Mouse (Mus musculus) ES-Bruce4 (cell line): ENCODE measurements around the gene Endod1. TPM values are rescaled to one million over a fixed set of nuclear protein-coding genes. Genes with fewer than 3 reads are reported as not detected.
"Not testable (repeated sequence)": the region's sequence is repeated elsewhere in the genome, so short reads cannot be mapped to it uniquely, and the experiment has no call there.

Experiments
- H3K27ac ChIP-seq: 2 replicates; pipeline ENCODE4 v1.5.1; 2012; ENCODE audit warnings: low read length, inconsistent platforms; ENCODE audit not compliant: insufficient read depth
- H3K27me3 ChIP-seq: 2 replicates; pipeline ENCODE4 v1.6.1; 2012; ENCODE audit warnings: mild to moderate bottlenecking, low read length, inconsistent platforms; ENCODE audit not compliant: control insufficient read depth, poor library complexity, insufficient read depth, severe bottlenecking
- H3K36me3 ChIP-seq: 2 replicates; pipeline ENCODE4 v1.6.1; 2012; ENCODE audit warnings: inconsistent platforms, mild to moderate bottlenecking, low read length, moderate library complexity; ENCODE audit not compliant: control insufficient read depth, poor library complexity, insufficient read depth, severe bottlenecking
- H3K4me1 ChIP-seq: one replicate; pipeline ENCODE4 v1.8.1; 2011; ENCODE audit warnings: low read length; ENCODE audit not compliant: control insufficient read depth, insufficient read depth
- H3K4me3 ChIP-seq: 2 replicates; pipeline ENCODE4 v1.5.1; 2011; ENCODE audit warnings: low read depth, mild to moderate bottlenecking, low read length
- H3K9ac ChIP-seq: 2 replicates; pipeline ENCODE4 v1.6.1; 2012; ENCODE audit warnings: low read depth, mild to moderate bottlenecking, inconsistent platforms; ENCODE audit not compliant: poor library complexity, severe bottlenecking
- H3K9me3 ChIP-seq: replicated peaks from 2 replicates; pipeline ENCODE4 v1.6.1; 2012; ENCODE audit warnings: mild to moderate bottlenecking, low read length, inconsistent platforms; ENCODE audit not compliant: control insufficient read depth, poor library complexity, insufficient read depth, severe bottlenecking
- CTCF ChIP-seq: IDR thresholded peaks from one replicate; pipeline ENCODE4 v1.8.1; 2011; ENCODE audit warnings: low read depth, low read length
- EP300 ChIP-seq: IDR thresholded peaks from 2 replicates; pipeline ENCODE4 v1.6.1; 2011; ENCODE audit warnings: low read depth, low read length; ENCODE audit not compliant: insufficient read depth
- POLR2A ChIP-seq: IDR thresholded peaks from one replicate; pipeline ENCODE4 v1.8.1; 2011; ENCODE audit warnings: low read length; ENCODE audit not compliant: insufficient read depth
- polyA plus RNA-seq: library from polyadenylated mRNA; stranded (reverse); fragments of >200 nt; gene quantifications from 2 replicates; pipeline ENCODE4 v1.2.4, GENCODE M21; 2011; ENCODE audit warnings: low read depth; ENCODE audit not compliant: missing spikeins, insufficient read depth, insufficient read length

Endod1 gene
- polyA plus RNA-seq, 1 experiment = 12.2 TPM

DNA sequence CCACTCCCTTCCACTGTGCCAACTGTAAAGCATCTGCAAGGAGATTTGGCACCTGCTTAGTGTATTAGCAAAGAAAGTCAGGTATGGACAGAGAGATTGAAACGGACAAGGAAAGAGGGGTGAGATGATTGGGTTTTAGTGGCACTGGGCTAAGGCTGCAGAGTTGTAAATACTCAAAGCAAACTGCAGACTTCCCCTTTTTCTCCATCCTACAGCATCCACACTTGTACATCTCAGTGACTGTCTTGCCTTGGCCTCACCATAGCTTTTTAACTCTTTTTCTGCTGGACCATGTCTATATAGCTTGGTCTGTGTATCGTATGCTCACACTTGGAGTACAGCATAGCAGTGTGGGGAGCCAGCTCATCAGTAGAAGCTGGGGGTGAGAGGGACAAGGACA, 30.5 kb downstream of the Endod1 start:
- Histone ChIP-seq H3K27ac (no peak overlapping the region), H3K27me3 (no peaks in the 10 kb centered on the region), H3K9me3 (no peaks in the 10 kb centered on the region), H3K9ac (no peak overlapping the region), H3K36me3 (no peaks in the 10 kb centered on the region), H3K4me1 (no peaks in the 10 kb centered on the region), H3K4me3 (no peak overlapping the region)
- TF ChIP-seq POLR2A (no peak), CTCF (no peak), EP300 (no peak)

DNA sequence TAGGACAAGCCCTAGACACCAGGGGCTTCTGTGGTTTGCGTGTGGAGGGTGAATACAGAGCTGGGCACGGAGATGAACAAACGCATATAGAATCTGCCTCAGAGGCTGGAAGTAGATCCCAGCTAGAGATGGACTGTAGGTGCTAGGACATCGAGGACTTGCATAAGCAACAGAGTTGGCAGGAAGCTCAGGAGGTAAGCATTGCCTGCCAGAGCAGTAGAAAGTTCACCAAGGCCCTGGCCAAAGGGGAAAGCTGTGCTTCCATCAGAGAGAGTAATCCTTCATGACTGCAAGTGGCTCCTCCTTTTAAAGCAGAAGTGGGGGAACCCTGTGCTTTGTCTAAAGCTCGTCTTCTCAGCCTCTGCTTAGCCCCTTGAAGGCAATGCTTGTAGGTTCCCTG, 31.9 kb downstream of the Endod1 start:
- no peaks in the 10 kb centered on the region for H3K27me3 ChIP-seq
- no peak overlapping the region for H3K27ac ChIP-seq
- no peaks in the 10 kb centered on the region for H3K4me1 ChIP-seq
- no peak for TF ChIP-seq EP300
- no peak for TF ChIP-seq POLR2A
- no peak for TF ChIP-seq CTCF
- no peaks in the 10 kb centered on the region for H3K9me3 ChIP-seq
- no peak overlapping the region for H3K9ac ChIP-seq
- no peaks in the 10 kb centered on the region for H3K36me3 ChIP-seq
- H3K4me3 ChIP-seq = no peak overlapping the region

DNA sequence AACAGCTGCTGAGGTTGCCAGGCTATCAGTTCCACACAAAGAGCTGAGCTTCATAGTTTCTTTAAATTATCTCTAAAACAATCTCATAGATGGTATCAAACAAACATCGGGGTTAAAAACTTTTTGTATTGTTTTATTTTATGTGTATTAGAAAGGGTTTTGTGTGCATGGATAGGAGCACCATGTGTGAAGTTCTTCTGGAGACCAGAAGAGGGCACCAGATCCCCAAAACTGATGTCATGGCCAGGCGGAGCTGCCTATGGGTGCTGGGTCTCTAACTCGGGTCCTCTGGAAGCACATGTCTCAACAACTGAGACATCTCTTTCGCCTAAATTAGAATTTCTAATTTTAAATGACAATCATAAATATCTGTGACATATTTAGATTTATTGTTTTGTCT, 32.9 kb downstream of the Endod1 start:
- TF ChIP-seq POLR2A (no peak), CTCF (peak; percentile 68)
- H3K27ac ChIP-seq = no peak overlapping the region

DNA sequence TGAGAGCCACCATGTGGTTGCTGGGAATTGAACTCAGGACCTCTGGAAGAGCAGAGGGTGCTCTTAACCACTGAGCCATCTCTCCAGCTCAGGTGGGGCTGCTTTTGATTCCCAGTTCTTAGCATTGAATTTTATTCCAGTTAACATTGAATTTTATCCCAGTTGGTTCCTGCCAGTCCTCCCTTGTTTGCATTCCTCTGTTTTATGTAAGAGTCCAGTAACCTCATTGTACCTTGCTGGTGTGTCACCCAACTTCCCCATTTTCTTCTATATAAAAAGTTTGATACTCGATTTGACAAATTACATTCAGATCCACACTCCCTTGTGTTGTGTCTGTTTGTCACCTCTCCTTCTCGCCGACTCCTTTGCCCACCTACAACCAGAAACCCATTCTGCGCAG, 35.4 kb downstream of the Endod1 start:
- H3K9me3 ChIP-seq, H3K4me3 ChIP-seq, H3K27ac ChIP-seq, H3K4me1 ChIP-seq, H3K9ac ChIP-seq, H3K27me3 ChIP-seq, H3K36me3 ChIP-seq: not testable (repeated sequence)

More for the DNA sequence above, 32.9 kb downstream of the Endod1 start:
- H3K36me3 ChIP-seq = no peaks in the 10 kb centered on the region
- H3K27me3 ChIP-seq = no peaks in the 10 kb centered on the region
- no peak overlapping the region for H3K4me3 ChIP-seq
- no peaks in the 10 kb centered on the region for H3K9me3 ChIP-seq
- no peaks in the 10 kb centered on the region for H3K4me1 ChIP-seq
- no peak overlapping the region for H3K9ac ChIP-seq

DNA sequence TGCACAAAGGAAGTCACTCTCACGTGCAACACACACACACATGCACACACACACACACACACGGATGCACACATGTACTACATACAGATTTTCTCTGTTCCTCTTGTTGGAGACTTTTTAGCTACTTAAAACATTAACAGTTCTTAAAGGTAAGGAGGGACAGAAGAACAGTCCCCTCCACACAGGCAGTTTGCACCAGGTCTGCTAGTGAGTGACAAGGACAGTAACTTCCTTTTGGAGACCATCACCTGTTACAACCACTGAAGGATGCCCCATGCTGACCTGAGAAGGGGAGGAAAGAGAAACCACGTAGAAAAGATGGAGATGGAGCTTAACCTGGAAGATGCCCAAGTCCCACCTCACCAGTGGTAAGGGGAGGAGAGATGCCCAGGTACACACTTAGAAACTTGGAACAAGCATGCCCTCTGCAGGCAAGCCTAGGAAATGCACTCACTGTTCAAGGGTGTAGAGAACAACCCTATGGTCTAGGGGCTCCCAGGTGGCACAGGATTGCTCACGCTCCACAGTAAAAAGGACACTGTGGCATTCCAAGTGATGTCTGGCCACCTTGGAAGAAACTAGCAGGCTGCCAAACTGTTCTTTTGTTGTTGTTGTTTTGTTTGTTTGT, 39.2 kb downstream of the Endod1 start:
- Histone ChIP-seq H3K9me3 (no peaks in the 10 kb centered on the region), H3K4me3 (no peak overlapping the region), H3K27me3 (no peaks in the 10 kb centered on the region), H3K36me3 (no peaks in the 10 kb centered on the region), H3K9ac (no peak overlapping the region), H3K27ac (no peak overlapping the region), H3K4me1 (no peaks in the 10 kb centered on the region)
- TF ChIP-seq EP300 = no peak
- TF ChIP-seq CTCF = peak; percentile 78

DNA sequence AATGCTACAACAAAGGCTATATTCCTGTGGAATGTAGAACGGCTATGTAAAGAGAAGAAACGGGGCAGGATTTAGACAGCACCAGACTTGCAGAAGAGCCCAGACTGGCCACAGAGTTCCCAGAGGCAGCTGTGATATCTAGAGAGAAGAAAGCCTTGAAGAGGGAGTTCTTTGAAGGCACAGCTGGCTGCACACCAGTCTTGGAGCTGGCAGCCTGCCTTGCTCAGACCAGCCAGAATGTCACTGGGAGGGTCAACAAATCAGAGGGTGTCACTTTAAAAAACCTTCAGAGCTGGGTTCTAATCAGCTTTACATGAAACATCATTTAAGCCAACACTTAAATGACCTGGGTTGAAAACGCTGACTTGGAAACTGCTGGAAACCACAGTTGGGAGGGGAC, 42.6 kb downstream of the Endod1 start:
- Histone ChIP-seq H3K4me3 (no peak overlapping the region), H3K36me3 (no peaks in the 10 kb centered on the region), H3K4me1 (no peaks in the 10 kb centered on the region), H3K9ac (no peak overlapping the region), H3K27ac (no peak overlapping the region), H3K27me3 (no peaks in the 10 kb centered on the region), H3K9me3 (no peaks in the 10 kb centered on the region)
- no peak for TF ChIP-seq POLR2A
